In the genomic region with DNA sequence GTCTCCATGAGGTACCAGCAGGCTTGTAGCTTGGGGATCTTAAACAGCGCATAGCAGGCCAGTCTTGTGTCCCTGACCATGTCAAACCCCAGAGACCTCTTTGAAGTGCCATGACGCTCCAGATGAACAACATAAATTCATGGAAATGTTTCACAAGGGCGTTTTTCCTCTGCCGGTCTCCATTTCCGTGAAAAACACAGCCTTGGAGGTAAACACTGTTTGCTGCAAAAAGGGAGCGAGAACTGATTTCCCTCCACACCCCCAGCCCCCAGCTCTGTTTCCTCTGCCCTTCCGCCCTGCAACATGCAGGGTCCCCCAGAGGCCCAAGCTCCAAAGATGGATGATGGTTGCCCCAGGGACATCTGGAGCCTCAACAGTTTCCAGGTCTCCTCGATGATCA, we compare ENCODE assay signal across 10 mouse cellular contexts. TPM values are rescaled to one million over a fixed set of nuclear protein-coding genes. Genes with fewer than 3 reads are reported as not detected.
A peak's percentile ranks its signal among the peaks of the same experiment; 100 is the strongest.
DNase-seq lines count a peak whose midpoint lies in the region; ATAC-seq and TF ChIP-seq lines count a peak whose summit lies in the region.
"Had no signal": no experiment of that assay in that cellular context is flagged by ENCODE, and none has a peak within 500 bp of the region (broad histone marks: within the 10 kb centered on the region; RNA-seq: fewer than 3 reads in every experiment).

No protein-coding gene starts in this region.

- no peaks in the 10 kb centered on the region for H3K36me3 ChIP-seq in forebrain, postnatal 0 days (ENCODE audit: insufficient read depth)
- H3K36me3 ChIP-seq in neural tube, embryonic 15.5 days, result no peaks in the 10 kb centered on the region

- H3K4me1 ChIP-seq in forebrain, postnatal 0 days (ENCODE audit: insufficient read depth), result peaks cover 47% of the 10 kb centered on the region
- H3K4me1 ChIP-seq in neural tube, embryonic 15.5 days, result peaks cover 43% of the 10 kb centered on the region

- 69% methylated on average over 8 of the region's 8 CpGs for WGBS in forebrain, postnatal 0 days
- WGBS in neural tube, embryonic 15.5 days, result 44% methylated on average over 8 of the region's 8 CpGs

- intact Hi-C loops in heart, postnatal 10 days (cut with DNase I), result no loop called here
- intact Hi-C loops in left cerebral cortex, postnatal 4 days (cut with DNase I), result loop anchor here (5.0 kb wide), 1 partner anchor 54 kb away; no protein-coding TSS in a partner anchor

- ATAC-seq in forebrain, postnatal 0 days, result no peak
- ATAC-seq in neural tube, embryonic 15.5 days (ENCODE audit: low FRiP score), result no peak

- H3K9me3 ChIP-seq in forebrain, postnatal 0 days (ENCODE audit: low read length), result no peaks in the 10 kb centered on the region
- no peaks in the 10 kb centered on the region for H3K9me3 ChIP-seq in neural tube, embryonic 15.5 days (replicated peaks)

- H3K9ac ChIP-seq in forebrain, postnatal 0 days, result no peak overlapping the region
- no peak overlapping the region for H3K9ac ChIP-seq in neural tube, embryonic 15.5 days (replicated peaks)
- H3K9ac ChIP-seq: liver, embryonic 14.5 days had no signal

- H3K27me3 ChIP-seq in forebrain, postnatal 0 days (ENCODE audit: insufficient read depth, low read length), result no peaks in the 10 kb centered on the region
- H3K27me3 ChIP-seq in neural tube, embryonic 15.5 days (replicated peaks), result no peaks in the 10 kb centered on the region

- no peak overlapping the region for H3K4me3 ChIP-seq in forebrain, postnatal 0 days (ENCODE audit: low read depth, low read length)
- H3K4me3 ChIP-seq in neural tube, embryonic 15.5 days (replicated peaks), result no peak overlapping the region

- H3K27ac ChIP-seq in forebrain, postnatal 0 days (ENCODE audit: low read depth, low read length), result peak overlapping the region; percentile 90
- 0 out of 2 replicates have a peak overlapping the region, but pooled peaks have one; percentile 28 for H3K27ac ChIP-seq in neural tube, embryonic 15.5 days (replicated peaks)
- H3K27ac ChIP-seq: liver, embryonic 14.5 days had no signal

- no peak overlapping the region for H3K4me2 ChIP-seq in forebrain, postnatal 0 days (ENCODE audit: low read depth)
- no peak overlapping the region; the same call in 1 of the 2 replicates for H3K4me2 ChIP-seq in neural tube, embryonic 15.5 days

- no peak for TF ChIP-seq CTCF in forebrain, postnatal 0 days (IDR thresholded peaks at IDR 0.05; ENCODE audit: low read depth)

- DNase-seq in heart, adult 9 months (ENCODE audit: low spot score in 2 of 2), result peak; percentile 38 to 49
- no peak for DNase-seq in heart, postnatal 10 days
- DNase-seq in left cerebral cortex, postnatal 4 days, result peak; percentile 27
- DNase-seq in left cerebral cortex, adult 11 months (ENCODE audit: low spot score), result no peak
- no peak for DNase-seq in forebrain, postnatal 0 days
- DNase-seq in right cerebral cortex, postnatal 4 days, result no peak
- DNase-seq: cerebellum, adult 11 months; thymus, postnatal 25 days had no signal

RNA-seq across cellular contexts. Expression of gene Calm1, which starts 24.3 kb away (rescaled TPM):
- total RNA-seq in heart, postnatal 10 days (2021), result 100 to 1,000 TPM; 338 to 349 TPM
- 1,000 to 10,000 TPM; 1,473 to 1,476 TPM for total RNA-seq in left cerebral cortex, postnatal 4 days (2021)
- 1,041 and 1,060 TPM in 2 replicates for total RNA-seq in forebrain, postnatal 0 days (2014; rRNA removed)
- 4,009 and 4,204 TPM in 2 replicates for polyA plus RNA-seq in forebrain, postnatal 0 days (2015; fragmentation: Nextera tagmentation; extraction: Ambion mirVana)
- 2,749 and 3,020 TPM in 2 replicates for polyA plus RNA-seq in neural tube, embryonic 15.5 days (2015; fragmentation: Nextera tagmentation; extraction: Ambion mirVana)

Comparison
In these comparisons a context has a peak if more than half of its experiments do, and no peak if none do; other contexts are left out.
1. DNase-seq: peak in heart, adult 9 months (2 of 2) and left cerebral cortex, postnatal 4 days (single experiment); none in heart, postnatal 10 days (0 of 2), left cerebral cortex, adult 11 months (single experiment), forebrain, postnatal 0 days (single experiment) and right cerebral cortex, postnatal 4 days (single experiment).